Mouse (Mus musculus) naive thymus-derived CD4-positive, alpha-beta T cell, adult 2 months (primary cell): ENCODE data around the gene Ints5.
"Not testable (repeated sequence)": the region's sequence is repeated elsewhere in the genome, so short reads cannot be mapped to it uniquely, and the experiment has no call there.

ENCODE experiments used
- DNase-seq: peaks from one replicate; pipeline ENCODE4 v3.0.0-alpha.2; 2011; ENCODE audit warnings: low read depth

Gene Ints5

DNA sequence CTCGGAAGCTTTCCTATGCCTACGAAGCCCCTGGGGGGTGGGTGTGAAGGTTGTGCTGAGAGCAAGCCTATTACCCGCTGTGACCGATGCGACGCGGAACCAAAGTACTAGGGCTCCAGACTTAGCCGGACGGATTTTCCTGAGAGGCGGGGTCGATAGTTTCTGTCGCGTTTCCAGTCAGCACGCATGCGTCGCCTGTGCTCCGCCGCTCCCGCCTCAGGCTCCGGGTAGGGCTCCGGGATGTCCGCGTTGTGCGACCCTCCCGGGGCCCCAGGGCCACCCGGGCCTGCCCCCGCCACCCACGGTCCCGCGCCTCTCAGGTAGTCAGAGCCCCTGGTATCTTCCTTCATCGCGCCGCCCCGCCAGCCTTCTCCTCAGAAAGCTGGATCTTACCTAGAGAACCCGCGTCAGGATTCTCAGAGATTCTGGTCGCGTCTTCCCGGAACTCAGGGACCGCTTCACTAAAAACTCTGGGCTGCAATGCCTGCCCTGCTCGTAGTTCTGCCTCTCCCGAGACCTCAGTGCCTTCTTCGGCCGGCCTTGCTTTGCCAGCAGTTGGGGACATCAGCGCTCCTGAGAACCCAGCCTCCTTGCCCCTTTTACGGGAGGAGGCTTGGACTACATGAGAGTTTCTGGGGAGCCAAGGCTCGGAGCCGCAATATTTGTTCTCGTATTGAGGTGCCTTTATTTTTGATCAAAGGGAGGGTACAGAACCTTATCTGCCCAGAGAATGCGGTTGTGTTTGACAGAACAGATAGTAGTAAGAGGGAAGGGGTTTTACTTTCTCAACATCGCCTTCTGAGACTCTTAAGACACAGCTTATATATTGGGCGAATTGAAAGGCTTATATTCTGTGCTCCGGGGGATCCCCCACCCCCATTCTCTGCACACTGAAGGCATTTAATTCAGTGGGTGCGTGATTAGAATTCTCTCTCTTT is at the start of gene Ints5:
Gene Ints5, plus strand, starts transcription at position 177 of the 938 bp plus-strand sequence.
- DNase-seq, result peak; percentile 91

DNA sequence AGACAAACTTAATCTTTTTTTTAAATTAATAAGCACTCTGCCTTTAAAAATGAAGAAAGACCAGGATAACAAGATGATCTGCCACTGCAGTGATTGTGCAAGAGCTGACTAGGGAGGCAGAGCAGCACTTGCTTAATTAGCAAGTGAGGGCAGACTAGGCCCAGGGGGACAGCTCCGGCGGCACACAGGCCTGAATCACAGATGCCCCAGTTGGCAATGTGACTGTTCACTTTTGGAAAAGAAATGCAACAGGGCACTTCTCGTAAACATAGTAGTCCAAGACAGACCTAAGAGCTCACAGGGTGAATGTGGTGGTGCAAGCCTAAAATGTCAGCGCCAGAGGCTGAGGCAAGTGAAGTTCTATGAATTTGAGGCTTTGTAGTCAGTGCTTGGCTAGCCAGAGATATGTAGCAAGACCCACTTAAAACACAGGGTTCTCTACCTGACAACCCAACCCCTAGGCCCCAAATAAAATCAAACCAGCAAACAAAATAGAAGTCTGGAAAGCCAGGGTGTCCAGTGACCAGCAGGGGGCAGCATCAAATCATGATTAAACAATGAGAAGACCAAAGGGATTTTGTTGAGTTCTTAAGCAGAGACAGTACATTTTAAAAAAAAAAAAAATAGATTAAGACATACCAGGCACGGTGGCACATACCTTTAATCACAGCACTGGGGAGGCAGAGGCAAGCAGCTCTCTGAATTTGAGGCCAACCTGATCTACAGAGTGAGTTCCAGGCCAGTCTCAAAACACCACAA is 48.3 kb upstream of the Ints5 start:
- peak; percentile 89 for DNase-seq

DNA sequence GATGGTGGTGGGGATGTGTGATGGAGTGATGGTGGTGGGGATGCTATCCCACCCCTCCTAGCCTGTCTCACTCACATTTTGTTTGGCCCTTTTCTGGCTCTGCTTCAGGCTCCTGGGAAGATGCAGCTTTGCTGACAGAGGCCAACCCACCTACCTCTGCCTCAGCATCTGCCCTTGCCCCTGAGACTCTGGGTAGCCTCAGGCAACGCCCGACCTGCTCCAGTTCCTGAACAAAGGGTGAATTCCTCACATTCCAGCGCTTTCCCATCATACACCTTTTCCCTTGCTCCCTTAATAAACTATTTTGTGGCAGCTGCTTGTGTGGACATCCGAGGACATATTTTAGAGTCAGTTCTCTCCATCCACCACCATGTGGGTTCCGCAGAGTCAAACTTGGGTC is 44.4 kb upstream of the Ints5 start:
- DNase-seq, result no peak

DNA sequence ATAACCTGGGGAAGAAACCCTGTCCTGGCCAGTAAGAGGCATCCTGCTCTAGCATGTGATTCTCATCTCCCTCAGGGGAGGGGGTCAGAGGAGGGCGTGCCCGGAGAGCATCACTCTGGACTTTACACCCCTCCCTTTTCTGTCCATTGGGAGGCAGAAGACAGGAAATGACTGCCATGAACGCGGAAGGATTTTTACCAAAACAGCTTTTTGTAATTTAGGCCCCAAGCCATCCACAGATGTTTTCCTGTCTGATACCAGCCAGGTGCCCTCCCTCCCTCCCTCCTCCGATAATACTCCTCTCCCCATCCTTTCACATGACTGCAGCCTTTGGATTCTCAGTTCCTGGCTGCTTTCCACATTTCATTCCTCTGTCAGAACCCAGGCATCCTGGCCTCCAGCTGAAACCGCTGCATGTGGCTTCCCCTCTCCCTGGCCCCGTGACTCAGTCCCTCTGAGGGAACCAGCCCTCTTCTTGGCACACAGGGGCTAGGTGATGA is 42.4 kb upstream of the Ints5 start, which contains the start of gene Lrrn4cl:
Gene Lrrn4cl, plus strand, starts transcription at position 367 of the 500 bp plus-strand sequence.
- no peak for DNase-seq

DNA sequence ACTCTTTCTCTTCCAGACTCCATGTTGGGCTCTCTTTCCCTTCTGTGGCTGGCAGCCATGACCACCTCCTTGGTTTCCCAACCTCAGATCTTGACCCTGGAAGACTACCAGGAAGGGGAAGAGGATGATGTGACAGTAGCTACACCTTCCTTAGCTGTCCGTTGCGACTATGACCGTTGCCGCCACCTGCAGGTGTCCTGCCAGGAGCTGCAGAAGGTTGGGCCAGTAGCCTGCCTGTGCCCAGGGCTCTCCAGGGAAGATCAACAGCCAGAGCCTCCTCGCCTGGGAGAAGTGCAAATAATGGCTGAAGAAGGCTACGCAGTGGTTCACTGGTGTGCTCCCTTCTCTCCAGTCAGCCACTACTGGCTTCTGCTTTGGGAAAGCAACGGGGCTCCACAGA is 41.2 kb upstream of the Ints5 start:
- no peak for DNase-seq

DNA sequence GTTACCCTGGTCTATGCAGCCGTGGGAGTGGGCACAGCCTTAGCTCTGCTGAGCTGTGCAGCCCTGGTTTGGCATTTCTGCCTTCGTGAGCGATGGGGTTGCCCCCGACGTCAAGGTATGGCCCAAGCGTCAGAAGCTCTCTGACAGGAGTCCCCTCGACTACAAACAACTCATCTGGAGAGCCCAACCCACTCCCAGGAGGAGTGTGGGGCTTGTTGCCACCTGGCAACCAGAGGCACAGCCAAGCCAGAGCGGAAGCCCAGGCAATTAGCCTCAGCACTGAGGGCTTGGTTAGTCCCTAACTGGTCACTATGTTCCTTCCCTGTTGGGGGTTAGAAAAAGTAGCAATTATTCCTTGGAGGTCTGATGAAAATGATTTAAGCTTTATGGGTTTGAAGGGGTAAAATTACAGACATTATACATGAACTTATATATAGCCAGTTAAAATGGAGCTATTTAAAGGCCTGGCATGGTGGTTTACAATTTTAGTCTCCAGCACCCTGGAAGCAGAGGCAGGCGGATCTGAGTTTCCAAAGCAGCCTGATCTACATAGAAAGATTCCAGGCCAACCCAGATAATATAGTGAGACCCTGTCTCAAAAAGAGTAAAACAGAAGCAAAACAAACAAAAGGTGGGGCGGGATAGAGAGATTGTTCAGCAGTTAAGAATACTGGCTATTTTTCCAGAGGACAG is 40.4 kb upstream of the Ints5 start:
- no peak for DNase-seq

DNA sequence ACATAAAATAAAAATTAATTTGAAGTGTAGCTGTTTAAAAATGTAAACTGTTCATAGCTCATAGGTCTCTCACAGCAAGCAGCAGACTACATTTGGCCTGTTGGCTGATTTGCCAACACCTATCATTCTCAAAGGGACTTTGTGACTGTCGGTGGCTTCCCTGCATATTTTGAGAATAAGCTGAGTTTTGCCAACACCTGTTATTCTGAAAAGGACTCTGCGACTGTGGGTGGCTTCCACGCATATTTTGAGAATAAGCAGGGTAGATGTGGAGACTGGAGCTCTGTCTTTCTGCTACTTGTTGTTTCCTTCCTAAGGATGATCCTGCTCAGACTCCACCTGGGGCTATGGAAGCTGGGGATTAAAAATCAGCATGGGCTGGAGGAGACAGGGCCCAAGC is 39.7 kb upstream of the Ints5 start:
- no peak for DNase-seq

DNA sequence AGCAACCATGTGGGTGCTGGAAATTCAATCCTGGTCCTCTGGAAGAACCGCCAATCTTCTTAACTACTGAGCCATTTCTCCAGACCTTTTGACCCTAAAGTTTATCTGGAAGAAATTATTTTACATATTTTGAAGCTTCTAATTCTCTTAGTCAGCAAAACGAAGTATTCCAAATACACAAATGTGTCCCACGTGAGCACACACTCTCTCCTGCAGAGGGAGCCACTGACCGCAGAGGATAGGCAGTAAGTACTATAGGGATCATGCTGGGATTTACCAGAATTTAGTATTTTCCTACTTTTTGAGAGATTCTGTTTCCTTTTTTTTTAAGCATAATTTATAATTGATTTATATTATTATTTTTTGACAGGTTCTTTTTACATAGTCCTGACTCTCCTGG is 35.1 kb upstream of the Ints5 start:
- peak; percentile 60 for DNase-seq

DNA sequence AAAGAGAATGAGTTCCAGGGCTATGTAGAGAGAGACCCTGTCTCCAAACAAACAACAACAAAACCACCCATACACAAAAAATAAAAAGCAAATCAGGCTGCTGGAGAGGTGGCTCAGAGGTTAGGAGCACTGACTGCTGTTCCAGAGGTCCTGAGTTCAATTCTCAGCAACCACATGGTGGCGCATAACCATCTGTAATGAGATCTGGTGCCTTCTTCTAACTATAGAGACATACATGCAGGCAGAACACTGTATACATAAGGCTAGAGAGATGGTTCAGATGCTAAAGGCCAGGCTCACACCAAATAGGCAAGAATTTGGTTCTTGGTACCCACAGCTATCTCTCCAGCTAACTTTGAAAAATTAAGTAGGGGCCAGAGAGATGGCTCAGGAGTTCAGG is 33.8 kb upstream of the Ints5 start:
- DNase-seq, result peak; percentile 70

DNA sequence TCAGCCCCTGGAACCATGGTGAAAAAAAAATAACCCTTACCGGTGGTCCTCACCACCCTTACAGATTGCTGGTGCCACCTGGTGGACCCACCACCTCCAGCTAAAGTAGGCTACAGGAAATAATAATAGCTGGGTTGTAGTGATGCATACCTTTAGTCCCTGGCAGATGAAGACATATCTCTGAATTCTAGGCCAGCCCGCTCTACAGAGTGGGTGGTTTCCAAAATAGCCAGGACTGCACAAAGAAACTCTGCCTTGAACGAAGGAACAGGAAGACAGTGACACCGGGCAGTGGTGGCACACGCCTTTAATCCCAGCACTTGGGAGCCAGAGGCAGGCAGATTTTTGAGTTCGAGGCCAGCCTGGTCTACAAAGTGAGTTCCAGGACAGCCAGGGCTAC is 28.5 kb upstream of the Ints5 start:
- no peak for DNase-seq

DNA sequence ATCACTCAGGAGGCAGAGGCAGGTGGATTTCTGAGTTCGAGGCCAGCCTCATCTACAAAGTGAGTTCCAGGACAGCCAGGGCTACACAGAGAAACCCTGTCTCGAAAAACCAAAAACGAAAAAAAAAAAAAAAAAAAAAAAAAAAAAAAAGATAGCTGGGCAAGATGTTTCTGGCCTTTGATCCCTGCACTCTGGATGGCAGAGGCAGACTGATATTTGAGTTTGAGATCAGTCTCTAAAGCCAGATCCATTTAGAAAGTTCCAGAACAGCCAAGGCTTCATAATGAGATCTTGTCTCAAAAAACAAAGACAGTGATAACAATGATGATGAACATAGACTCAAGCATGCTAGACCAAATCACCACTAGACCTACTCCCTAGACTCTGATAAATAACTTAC is 22.4 kb upstream of the Ints5 start:
- not testable (repeated sequence) for DNase-seq

DNA sequence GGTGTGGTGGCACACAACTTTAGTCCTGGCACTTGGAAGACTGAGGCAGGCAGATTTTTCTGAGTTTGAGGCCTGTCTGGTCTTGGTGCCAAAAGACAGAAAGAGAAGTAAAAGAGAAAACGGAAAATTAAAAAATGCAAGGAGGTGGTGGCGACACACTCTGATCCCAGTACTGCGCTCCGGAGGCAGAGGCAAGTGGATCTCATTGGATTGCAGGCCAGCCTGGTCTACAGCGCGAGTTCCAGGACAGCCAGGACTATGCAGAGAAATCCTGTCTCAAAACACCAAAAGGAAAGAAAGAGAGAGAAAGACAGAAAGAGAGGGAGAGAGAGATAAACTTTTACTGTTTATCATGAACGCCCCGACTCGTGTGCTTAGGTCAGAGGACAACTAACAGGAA is 22.0 kb upstream of the Ints5 start:
- peak; percentile 35 for DNase-seq

DNA sequence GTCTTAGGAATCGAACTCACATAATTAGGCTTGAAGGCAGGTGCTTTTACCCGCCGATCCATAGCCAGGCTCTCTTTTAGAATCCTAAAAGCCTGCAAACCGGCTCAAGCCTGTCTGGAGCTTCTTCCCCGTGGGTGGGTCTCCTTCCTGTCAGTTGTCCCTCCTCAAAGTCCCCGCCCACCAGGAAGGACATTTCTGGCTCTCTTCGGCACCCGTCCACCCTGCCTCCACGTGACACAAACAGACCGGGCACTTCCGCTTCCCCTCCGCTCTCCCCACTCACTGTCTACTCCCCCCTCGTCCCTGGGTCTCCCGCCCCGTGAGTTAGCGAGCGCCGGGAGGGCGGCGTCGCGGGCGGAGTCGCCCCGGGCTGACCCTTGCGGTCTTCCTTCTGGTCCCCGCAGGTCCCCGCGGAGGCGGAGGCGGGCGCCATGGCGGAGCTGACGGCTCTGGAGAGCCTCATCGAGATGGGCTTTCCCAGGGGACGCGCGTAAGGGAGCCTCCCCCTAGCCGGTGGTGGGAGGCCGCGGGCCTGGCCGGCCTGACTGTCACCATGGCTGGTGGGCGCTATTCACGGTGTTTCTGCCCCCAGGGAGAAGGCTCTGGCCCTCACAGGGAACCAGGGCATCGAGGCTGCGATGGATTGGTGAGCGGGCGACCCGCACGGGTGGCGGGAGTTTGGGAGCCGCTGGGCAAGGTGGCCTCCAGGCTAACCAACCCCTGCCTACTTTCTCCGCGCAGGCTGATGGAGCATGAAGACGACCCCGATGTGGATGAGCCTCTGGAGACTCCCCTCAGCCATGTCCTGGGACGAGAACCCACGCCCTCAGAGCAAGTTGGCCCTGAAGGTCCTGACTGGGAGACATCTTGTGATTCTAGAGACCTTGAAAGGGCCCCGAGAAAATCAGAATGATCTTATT is 21.3 kb upstream of the Ints5 start, which contains the start of gene Ubxn1:
Gene Ubxn1, plus strand, starts transcription at position 230 of the 920 bp plus-strand sequence.
- peak; percentile 93 for DNase-seq

DNA sequence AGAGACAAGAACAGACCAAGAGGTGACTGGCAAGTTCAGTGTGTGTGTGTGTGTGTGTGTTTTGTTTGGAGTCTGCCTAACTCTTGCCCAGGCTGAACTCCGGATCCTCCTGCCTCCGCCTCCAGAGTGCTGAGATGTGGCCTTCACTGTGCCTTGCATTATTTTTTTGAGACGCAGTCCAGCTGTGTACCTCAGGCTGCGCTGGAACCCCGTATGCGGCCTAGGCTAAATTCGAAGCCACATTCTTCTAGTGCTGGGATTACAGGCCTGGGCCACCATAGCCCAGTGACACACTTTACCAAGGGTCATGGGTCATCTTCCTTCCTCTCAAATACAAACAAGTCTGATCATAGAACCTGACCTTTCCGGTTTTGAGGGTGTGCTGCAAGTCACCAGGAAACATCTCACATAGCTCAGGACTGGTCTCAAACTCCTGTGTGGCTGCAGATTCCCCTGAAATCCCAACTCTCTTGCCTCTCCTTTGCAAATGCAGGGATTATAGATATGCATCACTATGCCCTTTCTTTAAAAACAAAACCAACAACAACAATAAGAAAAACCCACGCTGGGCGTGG is 20.5 kb upstream of the Ints5 start:
- DNase-seq, result no peak

DNA sequence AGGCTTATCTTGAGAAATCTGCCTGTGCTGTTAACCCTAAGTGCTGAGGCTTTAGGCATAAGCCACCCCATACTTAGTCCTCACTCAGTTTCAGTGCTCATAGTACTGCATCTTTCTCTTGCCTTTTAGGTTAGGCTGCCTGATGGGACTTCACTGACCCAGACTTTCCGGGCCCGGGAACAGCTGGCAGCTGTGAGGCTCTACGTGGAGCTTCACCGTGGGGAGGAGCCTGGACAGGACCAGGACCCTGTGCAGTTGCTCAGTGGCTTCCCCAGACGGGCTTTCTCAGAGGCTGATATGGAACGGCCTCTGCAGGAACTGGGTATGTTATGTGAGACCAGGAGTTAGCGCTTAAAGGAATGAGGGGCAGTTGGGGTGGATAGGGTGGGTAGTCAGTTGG is 17.8 kb upstream of the Ints5 start:
- DNase-seq, result no peak

DNA sequence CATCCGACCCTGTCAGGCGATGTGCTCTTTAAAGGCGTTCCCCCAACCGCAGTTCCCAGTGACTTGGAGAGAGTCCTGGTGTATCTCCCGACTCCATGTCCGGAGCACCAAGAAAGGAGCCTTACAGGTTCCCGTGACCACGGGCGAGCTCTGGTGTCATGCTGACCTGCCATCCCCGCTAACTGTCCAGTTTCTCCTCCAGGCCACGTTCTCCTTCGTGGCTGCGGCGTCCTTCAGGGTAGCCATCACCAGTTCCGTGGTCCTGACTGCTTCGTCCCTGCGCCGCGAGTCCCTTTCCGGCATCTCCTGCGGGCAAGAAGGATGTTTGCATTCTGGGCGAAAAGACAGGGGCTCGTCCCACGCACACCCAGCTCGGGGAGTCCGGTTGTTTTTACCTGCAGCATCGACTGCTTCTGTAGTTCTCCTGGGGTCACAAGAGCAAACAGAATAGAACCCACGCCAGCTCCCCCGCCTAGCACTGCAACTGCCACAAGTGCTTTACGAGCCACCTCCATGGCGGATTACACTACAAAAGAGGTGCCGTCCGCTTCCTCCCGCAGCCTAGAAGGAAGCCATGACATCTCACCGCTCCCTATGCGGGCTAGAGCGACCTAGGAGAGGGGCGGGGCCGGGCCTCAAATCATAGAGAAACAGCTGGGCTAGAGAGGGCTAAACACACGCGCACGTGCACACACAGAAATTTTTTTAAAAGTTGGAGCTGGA is 12.3 kb upstream of the Ints5 start, which contains the start of gene Uqcc3:
Gene Uqcc3, minus strand, starts transcription at position 613 of the 723 bp plus-strand sequence.
- DNase-seq, result peak; percentile 91

DNA sequence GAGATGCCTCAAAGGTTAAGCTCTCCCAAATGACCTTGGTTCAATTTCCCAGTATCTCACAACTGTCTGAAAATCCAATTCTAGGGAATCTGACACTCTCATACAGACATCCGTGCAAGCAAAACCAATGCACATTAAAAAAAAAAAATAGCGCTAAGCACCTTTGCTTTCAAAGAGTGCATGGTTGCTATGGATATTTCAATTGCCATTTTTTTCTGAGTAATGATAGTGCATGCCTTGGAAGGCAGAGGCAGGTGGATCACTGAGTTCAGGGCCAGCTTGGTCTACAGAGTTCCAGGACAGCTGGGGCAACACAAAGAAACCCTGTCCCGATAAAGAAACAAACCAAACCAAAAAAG is 11.8 kb upstream of the Ints5 start:
- DNase-seq, result no peak

DNA sequence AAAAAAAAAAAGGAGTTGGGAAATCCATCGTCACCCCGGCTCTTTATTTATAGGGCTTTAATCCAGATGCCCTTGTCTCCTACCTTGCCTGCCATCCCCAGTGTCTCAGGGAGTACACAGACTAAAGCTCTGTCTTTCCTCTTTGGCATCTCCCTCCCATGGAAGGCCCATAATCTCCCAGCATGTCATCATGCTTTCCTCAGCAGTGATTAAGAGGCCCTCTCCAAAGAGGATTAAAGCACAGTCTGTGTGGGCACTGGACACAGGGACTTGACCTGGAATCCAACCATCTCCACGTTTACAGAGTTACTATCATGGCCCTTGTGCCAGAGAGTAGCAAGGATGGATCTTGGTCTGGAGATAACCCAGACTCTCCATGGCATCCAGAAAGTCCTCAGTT is 9.2 kb upstream of the Ints5 start, which contains the start of the genes Lbhd1 and Gm49403:
Gene Lbhd1, plus strand, starts transcription at position 117 of the 400 bp plus-strand sequence.
Gene Gm49403, plus strand, starts transcription at position 315 of the 400 bp plus-strand sequence.
- no peak for DNase-seq

DNA sequence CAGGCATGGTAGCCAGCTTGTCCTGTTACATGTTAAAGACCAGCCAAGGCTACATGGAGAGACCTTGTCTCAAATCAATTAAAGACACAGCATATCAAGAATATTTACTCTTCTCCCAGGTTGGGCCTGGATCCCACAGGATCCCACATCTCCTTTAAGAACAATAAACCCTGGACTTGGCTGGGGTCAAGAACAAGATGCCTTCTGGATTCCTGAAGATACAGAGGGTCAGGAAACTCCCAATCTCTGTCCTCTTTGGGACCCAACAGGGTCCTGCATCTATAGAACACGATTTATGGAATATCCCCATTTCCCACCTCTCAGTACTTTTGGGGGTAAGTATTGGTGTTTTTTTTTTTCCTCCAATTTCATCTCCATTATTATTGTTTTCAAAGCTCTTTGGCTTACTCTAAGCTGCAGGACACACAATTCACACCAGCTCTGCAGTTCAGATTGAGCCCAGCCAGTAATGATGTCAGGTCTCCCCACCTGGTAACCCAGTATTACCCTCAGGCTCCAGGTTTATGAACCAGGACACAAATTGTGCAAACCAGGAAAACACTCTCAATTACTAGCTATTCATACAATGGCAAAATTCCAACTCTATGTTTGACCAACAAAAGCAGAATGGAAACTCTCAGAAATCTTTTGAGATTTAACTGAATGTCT is 5.8 kb upstream of the Ints5 start:
- no peak for DNase-seq
